ENCODE assay signal across 36 mouse cellular contexts in genomic region chr5:97344144-97344543, GRCm38 (mm10). TPM values are rescaled to one million over a fixed set of nuclear protein-coding genes. Genes with fewer than 3 reads are reported as not detected.
"Had no signal": no experiment of that assay in that cellular context is flagged by ENCODE, and none has a peak within 500 bp of the region (broad histone marks: within the 10 kb centered on the region; RNA-seq: fewer than 3 reads in every experiment).

No protein-coding gene starts in this region.

- H3K9ac ChIP-seq: embryonic facial prominence, embryonic 12.5 days; embryonic facial prominence, embryonic 13.5 days; embryonic facial prominence, embryonic 15.5 days; forebrain, embryonic 12.5 days; forebrain, embryonic 13.5 days; forebrain, embryonic 15.5 days; forebrain, postnatal 0 days had no signal

- DNase-seq: cerebellum, postnatal 10 days; cerebellum, postnatal 14 days; cerebellum, postnatal 25 days; cerebellum, postnatal 36 days; embryo, embryonic 11 days; forebrain, postnatal 0 days; gastrocnemius, adult 2 months; gastrocnemius, postnatal 10 days; gastrocnemius, postnatal 14 days; gastrocnemius, postnatal 25 days; gastrocnemius, postnatal 36 days; heart, adult 11 months; heart, adult 18-20 months; heart, adult 2 months had no signal

- H3K4me1 ChIP-seq: embryonic facial prominence, embryonic 10.5 days; embryonic facial prominence, embryonic 12.5 days; embryonic facial prominence, embryonic 13.5 days; embryonic facial prominence, embryonic 15.5 days; forebrain, embryonic 10.5 days; forebrain, embryonic 12.5 days; forebrain, embryonic 13.5 days had no signal

- H3K4me2 ChIP-seq: embryonic facial prominence, embryonic 12.5 days; embryonic facial prominence, embryonic 13.5 days; embryonic facial prominence, embryonic 15.5 days; forebrain, embryonic 12.5 days; forebrain, embryonic 13.5 days; forebrain, embryonic 15.5 days had no signal

- H3K27ac ChIP-seq: embryonic facial prominence, embryonic 10.5 days; embryonic facial prominence, embryonic 12.5 days; embryonic facial prominence, embryonic 13.5 days; embryonic facial prominence, embryonic 15.5 days; forebrain, embryonic 10.5 days; forebrain, embryonic 12.5 days; forebrain, embryonic 13.5 days; forebrain, embryonic 15.5 days; gastrocnemius, adult 2 months; heart, adult 2 months; heart, embryonic 10.5 days had no signal

- ATAC-seq: forebrain, embryonic 13.5 days; forebrain, embryonic 14.5 days; forebrain, embryonic 15.5 days; forebrain, embryonic 16.5 days; forebrain, postnatal 0 days had no signal

- H3K4me3 ChIP-seq: embryonic facial prominence, embryonic 10.5 days; embryonic facial prominence, embryonic 12.5 days; embryonic facial prominence, embryonic 13.5 days; embryonic facial prominence, embryonic 15.5 days; erythroblast, embryonic 14.5 days; forebrain, embryonic 10.5 days; forebrain, embryonic 12.5 days; forebrain, embryonic 13.5 days; forebrain, embryonic 15.5 days; gastrocnemius, adult 2 months; heart, adult 2 months; heart, embryonic 10.5 days had no signal

- H3K9me3 ChIP-seq: embryonic facial prominence, embryonic 10.5 days; embryonic facial prominence, embryonic 12.5 days; embryonic facial prominence, embryonic 13.5 days; embryonic facial prominence, embryonic 15.5 days; forebrain, embryonic 10.5 days; forebrain, embryonic 12.5 days; forebrain, embryonic 13.5 days; forebrain, embryonic 15.5 days; heart, embryonic 10.5 days had no signal

- H3K36me3 ChIP-seq: embryonic facial prominence, embryonic 10.5 days; embryonic facial prominence, embryonic 12.5 days; embryonic facial prominence, embryonic 13.5 days; embryonic facial prominence, embryonic 15.5 days; forebrain, embryonic 10.5 days; forebrain, embryonic 12.5 days; forebrain, embryonic 15.5 days; heart, embryonic 10.5 days had no signal

- H3K27me3 ChIP-seq: embryonic facial prominence, embryonic 12.5 days; embryonic facial prominence, embryonic 13.5 days; embryonic facial prominence, embryonic 15.5 days; forebrain, embryonic 12.5 days; forebrain, embryonic 13.5 days; forebrain, embryonic 15.5 days had no signal

RNA-seq across cellular contexts. Expression of gene Naa11, which starts 48.0 kb away (rescaled TPM):
- total RNA-seq: common myeloid progenitor, adult 5-6 weeks; forebrain, postnatal 0 days; gastrocnemius, adult 18-20 months; gastrocnemius, adult 2 months; gastrocnemius, adult 8-10 months; gastrocnemius, postnatal 10 days; gastrocnemius, postnatal 14 days; gastrocnemius, postnatal 25 days; gastrocnemius, postnatal 36 days; gastrocnemius, postnatal 4 days; granulocyte monocyte progenitor cell, adult 5-6 weeks; heart, adult 18-20 months; heart, adult 2 months; heart, adult 8-10 months had no signal
- polyA plus RNA-seq: embryonic facial prominence, embryonic 10.5 days; embryonic facial prominence, embryonic 11.5 days; embryonic facial prominence, embryonic 12.5 days; embryonic facial prominence, embryonic 13.5 days; embryonic facial prominence, embryonic 14.5 days; embryonic facial prominence, embryonic 15.5 days; erythroblast, embryonic 14.5 days; forebrain, embryonic 10.5 days; forebrain, embryonic 11.5 days; forebrain, embryonic 15.5 days; gonadal fat pad, adult 2 months; heart, adult 2 months; heart, embryonic 10.5 days had no signal
